Mouse (Mus musculus) megakaryocyte, embryonic 14.5 days (primary cell): ENCODE measurements around the gene Rbm8a. TPM values are rescaled to one million over a fixed set of nuclear protein-coding genes. Genes with fewer than 3 reads are reported as not detected.
"Not testable (repeated sequence)": the region's sequence is repeated elsewhere in the genome, so short reads cannot be mapped to it uniquely, and the experiment has no call there.

Source experiments
- H3K27me3 ChIP-seq: replicated peaks from 2 replicates; pipeline ENCODE3; 2012; ENCODE audit warnings: inconsistent platforms
- H3K36me3 ChIP-seq: replicated peaks from 2 replicates; pipeline ENCODE3; 2012; ENCODE audit warnings: low read length, inconsistent platforms, mixed read lengths
- H3K4me1 ChIP-seq: 2 replicates; pipeline ENCODE4 v1.6.1; 2012; ENCODE audit warnings: inconsistent platforms
- H3K4me3 ChIP-seq: replicated peaks from 2 replicates; pipeline ENCODE3; 2012; ENCODE audit warnings: moderate library complexity, mild to moderate bottlenecking, inconsistent platforms
- H3K9me3 ChIP-seq: 2 replicates; pipeline ENCODE4 v1.6.1; 2012; ENCODE audit warnings: inconsistent platforms
- FLI1 ChIP-seq: IDR thresholded peaks from 2 replicates; pipeline ENCODE4 v1.6.1; 2012; ENCODE audit warnings: low read length, inconsistent platforms, mixed read lengths
- GATA1 ChIP-seq: IDR thresholded peaks from 3 replicates; pipeline ENCODE4 v1.6.1; 2012; ENCODE audit warnings: mixed read lengths, low read length, inconsistent platforms, borderline replicate concordance
- polyA plus RNA-seq: library from polyadenylated mRNA; stranded (reverse); fragments of >175 nt; gene quantifications from 2 replicates; pipeline ENCODE4 v1.2.3, GENCODE M21; 2012; ENCODE audit warnings: low replicate concordance; ENCODE audit not compliant: insufficient read depth

Gene Rbm8a
- polyA plus RNA-seq, 1 experiment: 112 TPM

DNA sequence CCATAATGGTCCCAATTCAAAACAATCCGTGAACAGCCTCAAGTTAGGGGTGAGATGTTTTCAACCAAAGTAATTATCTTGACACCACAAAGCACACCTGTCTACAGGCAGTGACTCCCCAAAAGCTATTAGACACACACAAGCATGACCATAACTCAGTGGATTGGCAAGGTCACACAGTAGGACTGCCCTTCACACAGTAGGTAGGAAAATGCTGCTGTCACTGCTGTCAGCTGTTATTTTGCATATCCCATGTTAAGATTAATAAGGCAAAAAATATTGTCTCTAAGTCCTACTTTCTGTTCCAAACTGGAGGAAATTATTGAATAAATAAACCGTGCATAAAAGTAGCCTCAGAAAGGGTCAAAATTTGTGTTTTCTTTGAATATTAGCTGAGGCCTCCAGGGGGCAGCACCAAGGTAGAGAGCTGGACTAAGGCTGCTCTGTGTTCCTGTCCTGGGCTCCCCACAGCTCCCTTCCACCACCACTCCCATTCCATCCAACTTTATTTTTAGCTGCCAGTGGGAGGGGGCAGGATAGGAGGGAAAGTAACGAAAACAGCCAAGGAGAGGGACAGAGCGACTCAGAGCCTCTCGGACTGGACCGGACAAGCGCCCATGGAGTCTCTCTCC lies 15.4 kb downstream of the Rbm8a start, which contains the start of gene Itga10:
TSS of gene Itga10 (plus strand) at position 567 of the 632 bp plus-strand sequence.
- Histone ChIP-seq H3K27me3 (no peaks in the 10 kb centered on the region), H3K9me3 (no peaks in the 10 kb centered on the region), H3K36me3 (peaks cover 46% of the 10 kb centered on the region), H3K4me1 (peaks cover 14% of the 10 kb centered on the region), H3K4me3 (no peak within 1 kb of the TSS)
- TF ChIP-seq FLI1 (no peak), GATA1 (no peak)

DNA sequence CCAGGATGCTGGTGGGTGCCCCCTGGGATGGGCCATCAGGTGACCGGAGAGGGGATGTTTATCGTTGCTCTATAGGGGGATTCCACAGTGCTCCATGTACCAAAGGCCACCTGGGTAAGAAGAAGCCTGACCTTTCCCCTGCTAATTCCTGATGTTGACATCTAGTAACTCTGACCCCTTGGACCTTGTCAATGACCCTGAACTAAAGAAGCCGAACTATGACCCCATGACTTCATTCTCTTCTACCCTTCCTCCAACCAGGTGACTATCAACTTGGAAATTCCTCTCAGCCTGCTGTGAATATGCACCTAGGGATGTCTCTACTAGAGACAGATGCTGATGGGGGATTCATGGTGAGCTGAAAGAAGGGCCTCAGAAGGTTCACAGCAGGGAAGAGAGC lies 17.6 kb downstream of the Rbm8a start:
- TF ChIP-seq GATA1 (no peak), FLI1 (no peak)
- Histone ChIP-seq H3K36me3 (peaks cover 31% of the 10 kb centered on the region), H3K9me3 (no peaks in the 10 kb centered on the region), H3K4me1 (peaks cover 35% of the 10 kb centered on the region), H3K4me3 (no peak overlapping the region), H3K27me3 (no peaks in the 10 kb centered on the region)

DNA sequence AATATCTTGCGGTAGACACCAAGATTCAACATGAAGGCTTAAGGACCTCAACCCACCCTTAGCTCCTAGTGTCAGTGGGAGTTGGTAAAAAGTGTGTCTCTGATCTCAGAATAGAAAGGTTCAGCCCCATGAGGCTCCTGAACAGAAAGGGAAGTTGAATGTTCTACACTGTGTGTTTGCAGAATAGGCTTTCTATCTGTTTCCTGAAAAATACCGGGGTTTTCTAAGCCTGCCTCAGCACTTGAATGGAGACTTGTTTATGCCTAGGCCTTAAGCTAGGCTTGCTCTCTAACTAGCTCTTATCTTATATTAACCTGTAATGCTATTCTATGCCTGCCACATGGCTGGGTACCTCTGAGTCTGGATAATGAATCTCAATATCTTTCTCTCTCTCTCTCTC lies 31.2 kb downstream of the Rbm8a start:
- no peaks in the 10 kb centered on the region for H3K9me3 ChIP-seq
- peaks cover 6% of the 10 kb centered on the region for H3K27me3 ChIP-seq
- H3K4me1 ChIP-seq: peaks cover 30% of the 10 kb centered on the region
- H3K4me3 ChIP-seq: no peak overlapping the region
- peaks cover 3% of the 10 kb centered on the region for H3K36me3 ChIP-seq
- TF ChIP-seq GATA1: no peak
- TF ChIP-seq FLI1: no peak

DNA sequence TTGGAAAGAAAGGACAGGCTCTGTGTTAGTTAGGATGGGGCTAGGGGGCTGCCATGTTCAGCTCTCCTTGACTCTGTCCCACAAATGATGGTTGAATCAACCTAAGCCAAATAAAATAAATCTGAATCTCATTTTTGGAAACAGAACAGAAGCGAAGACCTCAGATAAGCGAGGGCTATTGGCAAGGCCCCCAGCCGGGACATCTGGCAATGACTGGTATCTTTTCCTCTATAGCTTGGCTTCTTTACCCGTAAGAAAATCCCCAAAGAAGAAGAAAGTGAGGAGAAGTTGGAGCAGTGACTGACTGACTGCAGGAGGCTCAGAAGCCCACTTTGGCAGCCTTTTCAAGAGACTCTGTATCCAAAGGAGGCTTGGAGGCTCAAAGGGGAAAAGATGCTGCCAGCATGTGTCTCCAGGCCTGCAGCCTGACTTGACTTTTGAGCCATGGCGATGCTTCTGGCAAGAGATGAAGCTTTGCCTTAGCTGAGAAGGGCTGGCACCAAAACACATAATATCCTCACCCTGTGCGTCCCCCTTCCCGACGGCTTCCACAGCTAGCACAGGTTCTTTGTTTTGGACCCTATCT lies 33.1 kb downstream of the Rbm8a start:
- Histone ChIP-seq H3K27me3 (peaks cover 2% of the 10 kb centered on the region), H3K36me3 (no peaks in the 10 kb centered on the region), H3K4me1 (peaks cover 30% of the 10 kb centered on the region), H3K9me3 (no peaks in the 10 kb centered on the region), H3K4me3 (no peak overlapping the region)
- TF ChIP-seq GATA1 (no peak), FLI1 (no peak)

DNA sequence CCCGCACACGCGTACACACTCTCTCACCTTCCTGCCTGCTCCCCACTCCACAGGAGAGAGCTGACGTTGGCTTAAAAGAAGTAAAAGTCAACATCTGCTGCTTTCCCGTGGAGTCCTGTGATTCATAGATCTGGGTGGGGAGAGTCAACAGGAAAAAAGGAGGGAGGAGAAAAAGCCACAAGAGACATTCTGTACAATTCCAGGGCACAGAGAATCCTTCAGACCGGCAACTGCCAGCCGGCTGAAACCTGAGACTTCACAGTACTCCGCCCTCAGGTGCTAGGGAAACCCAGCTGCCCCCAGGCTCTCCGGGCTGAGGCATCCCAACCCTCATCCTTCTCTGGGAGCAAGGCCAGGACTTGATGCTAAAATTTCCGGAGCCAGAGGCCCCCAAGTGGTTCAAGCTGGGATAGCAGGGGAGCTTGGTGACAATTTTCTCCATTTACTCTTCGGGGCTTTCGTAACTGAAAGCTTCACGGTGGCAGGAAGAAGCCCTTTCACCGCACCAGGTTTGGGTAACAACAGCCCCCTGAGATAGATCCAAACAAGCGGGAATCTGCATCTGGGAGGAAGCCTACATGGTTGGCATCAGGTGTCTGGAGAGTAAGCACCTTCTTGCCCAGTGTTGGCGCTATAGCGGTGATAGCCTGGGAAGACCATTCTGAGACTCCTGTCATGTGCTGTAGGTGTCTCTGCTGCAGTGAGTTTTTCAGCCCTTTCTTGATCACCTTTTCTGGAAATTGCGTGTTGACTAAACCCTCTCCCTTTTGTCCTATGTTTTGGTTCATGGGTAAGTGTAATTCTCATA lies 33.9 kb downstream of the Rbm8a start:
- H3K4me3 ChIP-seq: peak overlapping the region; percentile 74
- no peak for TF ChIP-seq FLI1
- TF ChIP-seq GATA1: no peak
- no peaks in the 10 kb centered on the region for H3K36me3 ChIP-seq
- H3K4me1 ChIP-seq: peaks cover 30% of the 10 kb centered on the region
- no peaks in the 10 kb centered on the region for H3K27me3 ChIP-seq
- no peaks in the 10 kb centered on the region for H3K9me3 ChIP-seq

DNA sequence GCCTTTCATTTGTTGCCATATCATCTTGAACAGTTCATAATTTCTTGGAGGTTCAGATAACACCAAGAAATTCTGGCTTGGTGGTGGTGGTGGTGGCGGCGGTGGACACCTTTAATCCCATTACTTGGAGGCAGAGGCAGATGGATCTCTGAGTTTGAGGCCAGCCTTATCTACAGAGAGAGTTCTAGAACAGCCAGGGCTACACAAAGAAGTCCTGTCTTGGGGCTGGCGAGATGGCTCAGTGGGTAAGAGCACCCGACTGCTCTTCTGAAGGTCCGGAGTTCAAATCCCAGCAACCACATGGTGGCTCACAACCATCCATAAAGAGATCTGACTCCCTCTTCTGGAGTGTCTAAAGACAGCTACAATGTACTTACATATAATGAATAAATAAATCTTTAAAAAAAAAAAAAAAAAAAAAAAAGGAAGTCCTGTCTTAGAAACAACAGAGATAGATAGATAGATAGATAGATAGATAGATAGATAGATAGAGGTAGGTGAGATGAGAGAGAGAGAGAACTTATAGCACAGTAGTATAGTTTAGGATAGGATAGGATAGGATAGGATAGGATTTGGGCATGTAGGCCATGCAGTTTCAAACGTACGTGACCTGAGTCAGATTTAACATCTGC lies 36.1 kb downstream of the Rbm8a start:
- not testable (repeated sequence) for H3K4me3 ChIP-seq, H3K36me3 ChIP-seq, H3K9me3 ChIP-seq, H3K27me3 ChIP-seq
- peaks cover 41% of the 10 kb centered on the region for H3K4me1 ChIP-seq

DNA sequence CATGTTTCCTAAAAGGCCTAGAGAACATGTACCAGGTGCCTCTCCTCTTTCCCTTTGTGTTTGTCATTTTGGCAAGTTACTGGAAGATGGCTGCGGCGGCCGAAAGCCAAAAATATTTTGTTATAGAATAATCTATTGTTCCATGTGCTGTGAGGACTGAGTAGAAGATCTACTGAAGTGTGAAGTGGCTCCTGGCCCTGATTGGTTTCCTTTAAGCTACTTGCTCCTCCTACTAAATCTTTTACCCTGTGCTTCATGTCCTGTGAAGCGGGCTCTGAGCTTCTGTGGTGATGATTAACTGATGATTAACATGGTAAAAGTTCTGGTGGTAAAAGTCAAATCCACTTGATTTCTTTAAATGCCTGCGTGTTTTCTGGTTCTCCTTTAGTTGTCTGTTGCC lies 37.2 kb downstream of the Rbm8a start:
- no peaks in the 10 kb centered on the region for H3K9me3 ChIP-seq
- no peaks in the 10 kb centered on the region for H3K27me3 ChIP-seq
- no peak overlapping the region for H3K4me3 ChIP-seq
- no peaks in the 10 kb centered on the region for H3K36me3 ChIP-seq
- peaks cover 41% of the 10 kb centered on the region for H3K4me1 ChIP-seq
- no peak for TF ChIP-seq FLI1
- TF ChIP-seq GATA1: no peak

DNA sequence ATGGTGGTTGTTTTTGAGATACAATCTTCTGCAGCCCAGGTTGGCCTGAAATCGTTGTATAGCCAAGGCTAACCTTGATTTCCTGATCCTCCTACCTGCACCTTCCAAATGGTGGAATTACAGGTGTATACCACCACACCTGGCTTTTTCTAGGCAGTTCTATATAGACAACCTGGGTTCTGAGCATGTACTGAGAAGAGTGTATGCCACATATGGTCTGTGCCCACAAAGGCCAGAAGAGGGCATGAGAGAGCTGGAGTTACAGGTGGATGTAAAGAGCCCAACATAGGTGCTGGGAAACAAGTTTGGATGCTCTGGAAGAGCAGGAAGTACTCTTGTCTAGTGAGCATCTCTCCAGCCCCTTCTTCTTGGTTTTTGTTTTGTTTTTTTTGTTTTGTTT lies 37.6 kb downstream of the Rbm8a start:
- H3K4me3 ChIP-seq: no peak overlapping the region
- H3K4me1 ChIP-seq: peaks cover 45% of the 10 kb centered on the region
- no peaks in the 10 kb centered on the region for H3K9me3 ChIP-seq
- H3K36me3 ChIP-seq: no peaks in the 10 kb centered on the region
- no peaks in the 10 kb centered on the region for H3K27me3 ChIP-seq
- TF ChIP-seq GATA1: no peak
- no peak for TF ChIP-seq FLI1

DNA sequence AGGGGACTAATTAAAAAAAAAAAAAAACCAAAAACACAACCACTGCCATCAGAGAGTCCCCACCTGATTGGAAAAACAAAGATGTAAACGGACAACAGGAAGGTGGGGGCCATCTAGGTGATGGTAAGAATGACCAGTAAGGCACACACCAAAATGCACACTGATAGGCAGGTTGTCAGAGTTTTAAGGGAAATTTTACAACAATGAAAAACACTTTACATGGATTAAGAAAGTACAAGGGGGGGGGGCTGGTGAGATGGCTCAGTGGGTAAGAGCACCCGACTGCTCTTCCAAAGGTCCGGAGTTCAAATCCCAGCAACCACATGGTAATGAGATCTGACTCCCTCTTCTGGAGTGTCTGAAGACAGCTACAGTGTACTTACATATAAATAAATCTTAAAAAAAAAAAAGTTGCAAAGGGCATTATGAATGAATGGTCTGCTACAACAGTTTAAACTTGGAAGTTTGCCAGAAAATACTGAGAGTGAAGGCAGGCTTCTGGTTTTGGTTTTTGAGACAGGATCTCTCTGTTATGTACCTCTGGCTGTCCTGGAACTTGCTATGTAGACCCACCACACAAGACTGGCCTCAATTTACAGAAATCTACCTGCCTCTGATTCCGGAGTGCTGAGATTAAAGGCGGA lies 38.8 kb downstream of the Rbm8a start:
- no peak overlapping the region for H3K4me3 ChIP-seq
- TF ChIP-seq FLI1 (no peak), GATA1 (no peak)
- peaks cover 51% of the 10 kb centered on the region for H3K4me1 ChIP-seq
- H3K27me3 ChIP-seq: no peaks in the 10 kb centered on the region
- H3K9me3 ChIP-seq: no peaks in the 10 kb centered on the region
- peaks cover 3% of the 10 kb centered on the region for H3K36me3 ChIP-seq
